Mouse (Mus musculus): ENCODE data around the gene Ggct. TPM values are rescaled to one million over a fixed set of nuclear protein-coding genes. Genes with fewer than 3 reads are reported as not detected.
A peak's percentile ranks its signal among the peaks of the same experiment; 100 is the strongest.
"Not testable (repeated sequence)": the region's sequence is repeated elsewhere in the genome, so short reads cannot be mapped to it uniquely, and the experiment has no call there.

Ggct gene
- polyA plus RNA-seq, 2 experiments from 2014 or later = 26.9 to 33.6 TPM

- no peak for ATAC-seq
Measured at GRCm38 (mm10) chr6:54992141-54992540, 609 bp downstream of the Ggct start.

- no peak for ATAC-seq
Measured at GRCm38 (mm10) chr6:54991189-54991588, 1.6 kb downstream of the Ggct start.

GRCm38 (mm10) chr6:54988141-54988540 is 4.6 kb downstream of the Ggct start:
- ATAC-seq = no peak

GRCm38 (mm10) chr6:54984096-54984495 is 8.7 kb downstream of the Ggct start:
- no peak for ATAC-seq

- no peak for ATAC-seq
Measured at GRCm38 (mm10) chr6:54983526-54984050, 9.2 kb downstream of the Ggct start.

- no peak for ATAC-seq
Measured at GRCm38 (mm10) chr6:54979426-54979825, 13.3 kb downstream of the Ggct start.

GRCm38 (mm10) chr6:54975616-54976015 is 17.1 kb downstream of the Ggct start:
- no peak for ATAC-seq

- no peak for ATAC-seq
Measured at GRCm38 (mm10) chr6:54974501-54974900, 18.2 kb downstream of the Ggct start.

GRCm38 (mm10) chr6:54972929-54973211 is 19.9 kb downstream of the Ggct start:
- ATAC-seq = peak; percentile 72

- ATAC-seq = peak; percentile 76
Measured at GRCm38 (mm10) chr6:54972111-54972928, 20.4 kb downstream of the Ggct start, which contains the start of gene Nod1. Nod1 (minus strand) TSS chr6:54972612.

- no peak for ATAC-seq
Measured at GRCm38 (mm10) chr6:54971731-54972110, 21.0 kb downstream of the Ggct start.

GRCm38 (mm10) chr6:54970506-54970905 is 22.2 kb downstream of the Ggct start:
- ATAC-seq = no peak

GRCm38 (mm10) chr6:54969801-54970200 is 22.9 kb downstream of the Ggct start:
- ATAC-seq = no peak

GRCm38 (mm10) chr6:54967591-54967990 is 25.2 kb downstream of the Ggct start:
- ATAC-seq = no peak

GRCm38 (mm10) chr6:54965234-54965633 is 27.5 kb downstream of the Ggct start:
- peak; percentile 78 for ATAC-seq

- peak; percentile 71 for ATAC-seq
Measured at GRCm38 (mm10) chr6:54964755-54965154, 28.0 kb downstream of the Ggct start.

- ATAC-seq = no peak
Measured at GRCm38 (mm10) chr6:54963599-54963998, 29.2 kb downstream of the Ggct start.

- ATAC-seq = no peak
Measured at GRCm38 (mm10) chr6:54957655-54958054, 35.1 kb downstream of the Ggct start.

- peak; percentile 49 for ATAC-seq
Measured at GRCm38 (mm10) chr6:54956425-54956824, 36.3 kb downstream of the Ggct start.

- ATAC-seq = peak; percentile 57
Measured at GRCm38 (mm10) chr6:54955949-54956348, 36.8 kb downstream of the Ggct start.

- ATAC-seq = no peak
Measured at GRCm38 (mm10) chr6:54954659-54955414, 37.9 kb downstream of the Ggct start.

GRCm38 (mm10) chr6:54953399-54953798 is 39.4 kb downstream of the Ggct start:
- ATAC-seq = not testable (repeated sequence)

- ATAC-seq = no peak
Measured at GRCm38 (mm10) chr6:54952542-54952941, 40.2 kb downstream of the Ggct start.

- no peak for ATAC-seq
Measured at GRCm38 (mm10) chr6:54948682-54949081, 44.1 kb downstream of the Ggct start.
